Mouse (Mus musculus) ES-E14 (cell line): ENCODE results near the gene Rgs19. TPM values are rescaled to one million over a fixed set of nuclear protein-coding genes. Genes with fewer than 3 reads are reported as not detected.

Experiments
- DNase-seq: peaks from one replicate; pipeline ENCODE4 v3.0.0-alpha.2; 2013; ENCODE audit warnings: low read depth, low spot score
- H3K27ac ChIP-seq: 2 replicates; pipeline ENCODE4 v1.5.1; 2012; ENCODE audit warnings: low read depth, mild to moderate bottlenecking, low read length, moderate library complexity, mixed read lengths; ENCODE audit not compliant: poor library complexity, insufficient read depth, severe bottlenecking
- H3K36me3 ChIP-seq: 2 replicates; pipeline ENCODE4 v1.6.1; 2012; ENCODE audit warnings: mild to moderate bottlenecking, low read length, moderate library complexity, mixed read lengths; ENCODE audit not compliant: control insufficient read depth, poor library complexity, insufficient read depth, severe bottlenecking
- H3K4me1 ChIP-seq, 2 experiments: fragments of 150-350 bp in 1 of 2; sonication (generic) in 1 of 2; 2 replicates each; pipeline ENCODE4 v1.6.1; 2012; ENCODE audit warnings: low read length in 2 of 2, mild to moderate bottlenecking in 1 of 2, mixed read lengths in 1 of 2; ENCODE audit not compliant: control insufficient read depth in 2 of 2, insufficient read depth in 2 of 2, poor library complexity in 1 of 2
- H3K4me3 ChIP-seq, 2 experiments: fragments of 150-350 bp in 1 of 2; sonication (generic) in 1 of 2; 2 replicates each; pipeline ENCODE4 v1.5.1; 2012; ENCODE audit warnings: low read length in 2 of 2, low read depth in 1 of 2, mild to moderate bottlenecking in 1 of 2, mixed read lengths in 1 of 2; ENCODE audit not compliant: insufficient read depth in 1 of 2, poor library complexity in 1 of 2, severe bottlenecking in 1 of 2
- H3K9ac ChIP-seq: 2 replicates; pipeline ENCODE4 v1.6.1; 2012; ENCODE audit warnings: low read depth, mild to moderate bottlenecking, low read length, mixed read lengths; ENCODE audit not compliant: poor library complexity, insufficient read depth, severe bottlenecking
- H3K9me3 ChIP-seq: fragments of 150-350 bp; sonication (generic); 2 replicates; pipeline ENCODE4 v1.6.1; 2012; ENCODE audit warnings: low read depth, mild to moderate bottlenecking, low read length; ENCODE audit not compliant: control insufficient read depth, insufficient read depth
- CHD2 ChIP-seq: IDR thresholded peaks from 2 replicates; pipeline ENCODE4 v1.6.1; 2014; ENCODE audit warnings: mild to moderate bottlenecking, low read depth, low read length, inconsistent platforms
- HCFC1 ChIP-seq: IDR thresholded peaks from 2 replicates; pipeline ENCODE4 v1.6.1; 2012; ENCODE audit warnings: low read length, inconsistent platforms, borderline replicate concordance; ENCODE audit not compliant: insufficient read depth
- MAFK ChIP-seq: IDR thresholded peaks from 2 replicates; pipeline ENCODE4 v1.6.1; 2014; ENCODE audit warnings: mild to moderate bottlenecking, low read depth, low read length, inconsistent platforms; ENCODE audit not compliant: insufficient read depth
- ZC3H11A ChIP-seq: IDR thresholded peaks from 2 replicates; pipeline ENCODE4 v1.6.1; 2012; ENCODE audit warnings: low read depth, mild to moderate bottlenecking, inconsistent platforms, low read length, borderline replicate concordance
- ZNF384 ChIP-seq: IDR thresholded peaks from 2 replicates; pipeline ENCODE4 v1.6.1; 2012; ENCODE audit warnings: low read depth, low read length, inconsistent platforms
- in situ Hi-C, 2 experiments: fragments of 600-800 bp; cut with MboI; formaldehyde crosslinking; loops; one replicate each; pipeline ENCODE4 v1.15.1; 2025; ENCODE audit warnings: low sequenced_read_pairs in 2 of 2, inconsistent platforms in 1 of 2; ENCODE audit not compliant: unreplicated experiment in 2 of 2
- total RNA-seq: library from RNA; depleted of rRNA; stranded (reverse); fragments of 300-350 nt; gene quantifications from 2 replicates; pipeline ENCODE4 v1.2.3, GENCODE M21; 2012

Gene Rgs19
- total RNA-seq, 1 experiment = 27.3 TPM

- no peak overlapping the region for H3K9ac ChIP-seq
- H3K27ac ChIP-seq = no peak overlapping the region
- H3K4me1 ChIP-seq = peaks cover 0 to 12% of the 10 kb centered on the region in 2 experiments; a peak in 1 of 4 replicates
- in situ Hi-C loops = no loop called here
- no peaks in the 10 kb centered on the region for H3K36me3 ChIP-seq
- H3K9me3 ChIP-seq = no peaks in the 10 kb centered on the region
- H3K4me3 ChIP-seq = no peak overlapping the region
- TF ChIP-seq ZNF384 (no peak), CHD2 (no peak), ZC3H11A (no peak), MAFK (no peak), HCFC1 (no peak)
- no peak for DNase-seq
Measured at GRCm38 (mm10) chr2:181673501-181673900, 20.3 kb downstream of the Rgs19 start.

DNA sequence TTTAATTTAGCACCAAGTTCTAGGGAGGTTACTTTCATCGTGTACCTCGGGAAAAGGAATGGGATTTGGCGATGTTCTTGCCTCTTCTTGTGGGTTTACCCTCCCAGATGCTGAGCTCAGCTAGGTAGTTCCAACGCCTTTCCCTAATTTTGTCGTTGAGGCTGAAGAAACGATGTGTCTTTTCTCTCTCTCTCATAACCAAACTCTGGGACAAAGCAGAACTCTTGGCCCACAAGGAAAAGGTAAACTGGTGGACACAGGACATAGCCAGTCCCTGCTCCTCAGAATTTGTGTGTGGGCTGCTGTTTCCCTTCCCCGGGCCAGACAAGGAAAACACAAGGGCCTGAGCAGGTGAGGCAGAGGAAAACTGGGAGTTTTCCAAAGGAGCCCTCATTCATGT is 21.8 kb downstream of the Rgs19 start:
- peaks cover 0 to 12% of the 10 kb centered on the region in 2 experiments; a peak in 1 of 4 replicates for H3K4me1 ChIP-seq
- H3K4me3 ChIP-seq = no peak overlapping the region
- TF ChIP-seq HCFC1 (no peak), ZNF384 (no peak), ZC3H11A (no peak), CHD2 (no peak), MAFK (no peak)
- H3K9me3 ChIP-seq = no peaks in the 10 kb centered on the region
- no peak overlapping the region for H3K27ac ChIP-seq
- in situ Hi-C loops = no loop called here
- no peaks in the 10 kb centered on the region for H3K36me3 ChIP-seq
- no peak for DNase-seq
- H3K9ac ChIP-seq = no peak overlapping the region

DNA sequence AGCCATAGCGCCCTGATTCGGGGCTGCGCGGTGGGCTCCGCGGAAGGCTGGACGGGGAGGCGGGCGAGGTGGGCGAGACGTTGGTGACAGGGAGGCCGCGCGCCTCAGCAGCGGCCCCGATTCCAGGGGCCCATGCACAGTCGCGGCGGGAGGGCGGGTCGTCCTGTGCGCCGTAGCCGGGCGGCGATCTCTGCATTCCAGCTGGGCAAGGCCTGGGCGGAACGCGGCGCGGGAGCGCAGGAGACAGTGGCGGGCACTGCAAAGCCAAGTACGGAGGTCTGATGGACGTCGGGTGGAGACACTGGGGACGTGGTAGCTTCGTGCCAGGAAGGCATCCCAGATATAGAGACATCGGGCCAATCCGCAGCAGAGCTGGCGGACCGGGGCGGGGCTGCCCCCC is 22.5 kb downstream of the Rgs19 start, which contains the start of gene Sox18:
Gene Sox18, minus strand, starts transcription at position 315 of the 400 bp plus-strand sequence.
- Histone ChIP-seq H3K9ac (peak within 1 kb of the TSS; percentile 0), H3K36me3 (no peaks in the 10 kb centered on the region), H3K27ac (no peak within 1 kb of the TSS), H3K4me3 (peak within 1 kb of the TSS; percentile 51 to 54), H3K9me3 (no peaks in the 10 kb centered on the region), H3K4me1 (peaks cover 0 to 12% of the 10 kb centered on the region in 2 experiments; a peak in 1 of 4 replicates)
- in situ Hi-C loops = no loop called here
- TF ChIP-seq MAFK (no peak), ZNF384 (no peak), CHD2 (no peak), HCFC1 (no peak), ZC3H11A (no peak)
- no peak for DNase-seq

GRCm38 (mm10) chr2:181670913-181671311 is 22.9 kb downstream of the Rgs19 start:
- H3K9ac ChIP-seq = peak overlapping the region; percentile 0
- peaks cover 0 to 12% of the 10 kb centered on the region in 2 experiments; a peak in 1 of 4 replicates for H3K4me1 ChIP-seq
- no peaks in the 10 kb centered on the region for H3K9me3 ChIP-seq
- H3K36me3 ChIP-seq = no peaks in the 10 kb centered on the region
- DNase-seq = no peak
- H3K27ac ChIP-seq = no peak overlapping the region
- in situ Hi-C loops = no loop called here
- TF ChIP-seq ZNF384 (no peak), ZC3H11A (no peak), MAFK (no peak), HCFC1 (no peak), CHD2 (no peak)
- peak overlapping the region; percentile 51 to 54 for H3K4me3 ChIP-seq
